In the genomic region with DNA sequence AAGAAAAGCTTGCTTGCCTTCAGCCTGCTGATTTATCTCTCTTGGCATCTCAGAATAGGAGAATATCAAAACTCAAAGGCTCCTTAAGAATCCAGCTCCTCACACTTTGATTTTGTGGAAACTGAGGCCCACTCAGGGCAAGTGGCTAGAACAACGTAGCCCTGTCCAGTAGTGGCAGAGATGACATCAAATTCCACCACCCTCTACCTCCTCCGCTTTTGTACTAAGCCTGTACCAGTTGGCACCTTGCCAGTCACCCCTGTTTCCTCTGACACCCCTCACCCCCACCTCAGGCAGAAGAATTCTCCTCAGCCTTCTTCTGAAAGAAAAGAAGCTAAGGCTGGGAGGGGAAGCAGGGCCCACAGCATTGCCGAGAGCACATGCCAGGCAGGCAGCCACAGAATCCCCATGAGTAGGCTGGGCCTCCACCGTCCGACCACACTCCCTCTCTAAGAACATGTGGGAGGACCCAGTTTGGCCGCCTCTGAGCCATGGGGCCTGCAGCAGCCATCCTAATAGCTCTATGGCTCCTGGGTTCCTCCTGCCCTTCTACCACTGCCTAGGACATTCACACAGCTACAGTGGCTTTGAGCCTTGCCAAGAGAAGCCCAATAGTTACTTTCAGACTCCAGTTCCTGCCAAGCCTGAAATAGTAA, we compare ENCODE assay signal across 8 mouse cellular contexts.
DNase-seq lines count a peak whose midpoint lies in the region; ATAC-seq and TF ChIP-seq lines count a peak whose summit lies in the region.

No protein-coding gene starts in this region.

- H3K36me3 ChIP-seq in midbrain, embryonic 14.5 days (ENCODE audit: control insufficient read depth, insufficient read depth, low read length): no peaks in the 10 kb centered on the region
- no peaks in the 10 kb centered on the region for H3K36me3 ChIP-seq in midbrain, embryonic 10.5 days
- H3K36me3 ChIP-seq in myocyte (ENCODE audit: control insufficient read depth, insufficient read depth): no peaks in the 10 kb centered on the region

- H3K79me2 ChIP-seq in myocyte (ENCODE audit: control insufficient read depth, insufficient read depth): no peaks in the 10 kb centered on the region

- no peak for ATAC-seq in midbrain, embryonic 14.5 days (ENCODE audit: low FRiP score, low TSS enrichment)
- ATAC-seq in frontal cortex, adult (ENCODE audit: low TSS enrichment): peak; percentile 83
- no peak for ATAC-seq in CD4-positive, CD25-positive, alpha-beta regulatory T cell, adult 4 months

- TF ChIP-seq POLR2A in myocyte (IDR thresholded peaks at IDR 0.05; ENCODE audit: insufficient read length, low read depth): no peak

- no peak overlapping the region for H3K9ac ChIP-seq in midbrain, embryonic 14.5 days (replicated peaks; ENCODE audit: low read length)

- peak; percentile 27 for DNase-seq in midbrain, embryonic 14.5 days
- no peak for DNase-seq in midbrain, embryonic 10.5 days (ENCODE audit: low spot score)
- peak; percentile 64 to 67 for DNase-seq in heart, postnatal 14 days
- peak; percentile 30 to 33 for DNase-seq in layer of hippocampus, postnatal 36 days
- peak; percentile 39 to 66 for DNase-seq in urinary bladder, postnatal 36 days (ENCODE audit: low spot score in 2 of 2)

- H3ac ChIP-seq in myocyte (ENCODE audit: control insufficient read depth, insufficient read length): no peak overlapping the region

- H3K4me3 ChIP-seq in midbrain, embryonic 14.5 days (replicated peaks; ENCODE audit: low read depth, low read length): no peak overlapping the region
- no peak overlapping the region for H3K4me3 ChIP-seq in midbrain, embryonic 10.5 days
- H3K4me3 ChIP-seq in myocyte: no peak overlapping the region

- 29% methylated on average over 6 of the region's 6 CpGs for WGBS in midbrain, embryonic 14.5 days
- WGBS in midbrain, embryonic 10.5 days: 53% methylated on average over 6 of the region's 6 CpGs

- H3K27me3 ChIP-seq in midbrain, embryonic 14.5 days (ENCODE audit: control insufficient read depth, insufficient read depth, low read length): peaks cover 4% of the 10 kb centered on the region; the same call in 1 of the 2 replicates
- peaks cover 74% of the 10 kb centered on the region for H3K27me3 ChIP-seq in midbrain, embryonic 10.5 days (ENCODE audit: low read depth, poor library complexity, severe bottlenecking)
- H3K27me3 ChIP-seq in myocyte (ENCODE audit: control insufficient read depth, insufficient read depth, insufficient read length): no peaks in the 10 kb centered on the region

- H3K9me3 ChIP-seq in midbrain, embryonic 14.5 days (ENCODE audit: control insufficient read depth, low read length): no peaks in the 10 kb centered on the region
- no peaks in the 10 kb centered on the region for H3K9me3 ChIP-seq in midbrain, embryonic 10.5 days (replicated peaks)

- H3K27ac ChIP-seq in midbrain, embryonic 14.5 days (replicated peaks; ENCODE audit: low read depth, low read length): 0 out of 2 replicates have a peak overlapping the region, but pooled peaks have one; percentile 32
- H3K27ac ChIP-seq in midbrain, embryonic 10.5 days (replicated peaks): no peak overlapping the region

- intact Hi-C loops in heart, postnatal 14 days (cut with DNase I): loop anchor here (5.0 kb wide), 1 partner anchor 67 kb away; no protein-coding TSS in a partner anchor

- H3K4me2 ChIP-seq in midbrain, embryonic 14.5 days (ENCODE audit: low read length): no peak overlapping the region
- H3K4me2 ChIP-seq in myocyte (ENCODE audit: low read depth): peak overlapping the region; percentile 12

- peaks cover 12% of the 10 kb centered on the region; the same call in 1 of the 2 replicates for H3K4me1 ChIP-seq in midbrain, embryonic 14.5 days (ENCODE audit: control insufficient read depth, insufficient read depth, low read length)
- peaks cover 31% of the 10 kb centered on the region for H3K4me1 ChIP-seq in midbrain, embryonic 10.5 days

TF ChIP-seq in myocyte, 11 proteins besides CTCF, POLR2A, EP300 and RAD21:
- TF ChIP-seq SRF (IDR thresholded peaks at IDR 0.05; ENCODE audit: control insufficient read depth, insufficient read length, low read depth): no peak
- no peak for TF ChIP-seq REST (IDR thresholded peaks at IDR 0.05; ENCODE audit: insufficient read depth, insufficient read length)
- TF ChIP-seq MYOG (IDR thresholded peaks at IDR 0.05; ENCODE audit: control insufficient read depth in 1 of 3, insufficient read depth in 1 of 3, insufficient read length in 2 of 3, low read depth in 2 of 3): peak in 1 of 3 experiments; percentile 23
- no peak for TF ChIP-seq MAX (IDR thresholded peaks at IDR 0.05; ENCODE audit: low read depth)
- peak in 1 of 3 experiments; percentile 15 for TF ChIP-seq MYOD1 (IDR thresholded peaks at IDR 0.05; ENCODE audit: control insufficient read depth in 1 of 3, insufficient read length in 2 of 3, low read depth in 2 of 3)
TF ChIP-seq in myocyte: peak in this region for 2.
